8 mouse cellular contexts compared by ENCODE assay signal in genomic region chr9:121347981-121348380, GRCm38 (mm10). TPM values are rescaled to one million over a fixed set of nuclear protein-coding genes. Genes with fewer than 3 reads are reported as not detected.
DNase-seq lines count a peak whose midpoint lies in the region; ATAC-seq lines count a peak whose summit lies in the region.

No protein-coding gene starts in this region.

- peaks cover 7% of the 10 kb centered on the region; the same call in 1 of the 2 replicates for H3K4me1 ChIP-seq in embryonic facial prominence, embryonic 11.5 days (ENCODE audit: control insufficient read depth, insufficient read depth, low read length)
- H3K4me1 ChIP-seq in heart, embryonic 10.5 days, result peaks cover 81% of the 10 kb centered on the region
- peaks cover 36% of the 10 kb centered on the region for H3K4me1 ChIP-seq in midbrain, embryonic 11.5 days (ENCODE audit: control insufficient read depth, insufficient read depth, low read length)

- 35% methylated on average over 10 of the region's 10 CpGs for WGBS in embryonic facial prominence, embryonic 11.5 days
- WGBS in heart, embryonic 10.5 days, result 39% methylated on average over 10 of the region's 10 CpGs
- WGBS in midbrain, embryonic 11.5 days, result 28% methylated on average over 10 of the region's 10 CpGs

- peak; percentile 50 to 69 for DNase-seq in layer of hippocampus, postnatal 14 days (ENCODE audit: low spot score in 2 of 2)
- no peak for DNase-seq in layer of hippocampus, adult 8-10 months (ENCODE audit: low spot score in 2 of 2)
- peak; percentile 50 for DNase-seq in embryonic facial prominence, embryonic 11.5 days (ENCODE audit: low spot score)
- DNase-seq in heart, embryonic 10.5 days (ENCODE audit: low spot score), result no peak
- DNase-seq in kidney, adult 9 months, result peak; percentile 60
- peak; percentile 89 for DNase-seq in midbrain, embryonic 11.5 days (ENCODE audit: low spot score, missing footprints)
- no peak for DNase-seq in frontal cortex, adult 2 months (ENCODE audit: extremely low spot score in 1 of 2, low spot score in 1 of 2)

- ATAC-seq in embryonic facial prominence, embryonic 11.5 days (replicated peaks; ENCODE audit: insufficient number of reproducible peaks, low FRiP score, low TSS enrichment, low read depth), result no peak
- no peak for ATAC-seq in midbrain, embryonic 11.5 days (ENCODE audit: low FRiP score)
- ATAC-seq in erythroblast, adult 5-6 weeks (replicated peaks; ENCODE audit: low FRiP score, poor library complexity, severe bottlenecking), result no peak

- H3K9me3 ChIP-seq in embryonic facial prominence, embryonic 11.5 days (replicated peaks; ENCODE audit: control insufficient read depth, low read length), result no peaks in the 10 kb centered on the region
- no peaks in the 10 kb centered on the region for H3K9me3 ChIP-seq in heart, embryonic 10.5 days
- H3K9me3 ChIP-seq in midbrain, embryonic 11.5 days (ENCODE audit: control insufficient read depth, low read length), result no peaks in the 10 kb centered on the region

- H3K36me3 ChIP-seq in embryonic facial prominence, embryonic 11.5 days (replicated peaks; ENCODE audit: control insufficient read depth, insufficient read depth, low read depth, low read length), result no peaks in the 10 kb centered on the region
- H3K36me3 ChIP-seq in heart, embryonic 10.5 days, result no peaks in the 10 kb centered on the region
- no peaks in the 10 kb centered on the region for H3K36me3 ChIP-seq in midbrain, embryonic 11.5 days (ENCODE audit: control insufficient read depth, insufficient read depth, low read length)

- H3K27ac ChIP-seq in embryonic facial prominence, embryonic 11.5 days (replicated peaks; ENCODE audit: low read depth, low read length), result no peak overlapping the region; the same call in 1 of the 2 replicates
- H3K27ac ChIP-seq in heart, embryonic 10.5 days, result peak overlapping the region; percentile 81
- H3K27ac ChIP-seq in midbrain, embryonic 11.5 days (ENCODE audit: low read depth, low read length), result peak overlapping the region; percentile 64

- no peak overlapping the region for H3K4me3 ChIP-seq in embryonic facial prominence, embryonic 11.5 days (ENCODE audit: low read depth, low read length)
- no peak overlapping the region for H3K4me3 ChIP-seq in heart, embryonic 10.5 days
- no peak overlapping the region for H3K4me3 ChIP-seq in midbrain, embryonic 11.5 days (ENCODE audit: low read depth, low read length)

- H3K4me2 ChIP-seq in embryonic facial prominence, embryonic 11.5 days (ENCODE audit: low read depth, low read length), result no peak overlapping the region
- H3K4me2 ChIP-seq in midbrain, embryonic 11.5 days, result no peak overlapping the region

- H3K27me3 ChIP-seq in embryonic facial prominence, embryonic 11.5 days (ENCODE audit: control insufficient read depth, insufficient read depth, low read length), result no peaks in the 10 kb centered on the region
- H3K27me3 ChIP-seq in heart, embryonic 10.5 days (ENCODE audit: insufficient read depth, poor library complexity, severe bottlenecking), result no peaks in the 10 kb centered on the region
- H3K27me3 ChIP-seq in midbrain, embryonic 11.5 days (ENCODE audit: control insufficient read depth, insufficient read depth, low read length), result no peaks in the 10 kb centered on the region

- no peak overlapping the region for H3K9ac ChIP-seq in embryonic facial prominence, embryonic 11.5 days (replicated peaks; ENCODE audit: low read length)
- H3K9ac ChIP-seq in midbrain, embryonic 11.5 days (ENCODE audit: low read length), result no peak overlapping the region

RNA-seq across cellular contexts. Expression of gene Trak1, which starts 50.7 kb away (rescaled TPM):
- 100 to 1,000 TPM; 230 to 235 TPM for total RNA-seq in layer of hippocampus, postnatal 14 days (2021)
- total RNA-seq in layer of hippocampus, adult 8-10 months (2022), result 100 to 1,000 TPM; 201 to 260 (median 228) TPM
- polyA plus RNA-seq in embryonic facial prominence, embryonic 11.5 days (2014; fragmentation: Nextera tagmentation; extraction: Ambion mirVana), result 8.8 and 10.1 TPM in 2 replicates
- 18.2 and 24.1 TPM in 2 replicates for polyA plus RNA-seq in heart, embryonic 10.5 days (2016; fragmentation: Nextera tagmentation; extraction: Ambion mirVana)
- 19.2 and 20.5 TPM in 2 replicates for polyA plus RNA-seq in midbrain, embryonic 11.5 days (2014; fragmentation: Nextera tagmentation; extraction: Ambion mirVana)
- 5.0 and 36.9 TPM in 2 replicates for total RNA-seq in erythroblast, adult 5-6 weeks (2015; ENCODE audit: low replicate concordance)
- total RNA-seq in erythroblast, adult 5-6 weeks (2017; ENCODE audit: low replicate concordance), result 3.0 and 6.7 TPM in 2 replicates
- polyA plus RNA-seq in frontal cortex, adult 2 months (2012; rRNA removed), result 136 and 139 TPM in 2 replicates

Comparison
In these comparisons a context has a peak if more than half of its experiments do, and no peak if none do; other contexts are left out.
1. DNase-seq: peak in layer of hippocampus, postnatal 14 days (2 of 2), embryonic facial prominence, embryonic 11.5 days (single experiment), kidney, adult 9 months (single experiment) and midbrain, embryonic 11.5 days (single experiment); none in layer of hippocampus, adult 8-10 months (0 of 2), heart, embryonic 10.5 days (single experiment) and frontal cortex, adult 2 months (0 of 2).